Mouse (Mus musculus) ES-Bruce4 (cell line): ENCODE data around the gene Atp8a2.

Experiments
- CTCF ChIP-seq: IDR thresholded peaks from one replicate; pipeline ENCODE4 v1.8.1; 2011; ENCODE audit warnings: low read depth, low read length
- POLR2A ChIP-seq: IDR thresholded peaks from one replicate; pipeline ENCODE4 v1.8.1; 2011; ENCODE audit warnings: low read length; ENCODE audit not compliant: insufficient read depth

GRCm38 (mm10) chr14:59964569-59964968 lies 232.4 kb downstream of the Atp8a2 start:
- no peak for TF ChIP-seq CTCF
- no peak for TF ChIP-seq POLR2A
